Mouse (Mus musculus) neural tube, embryonic 12.5 days (tissue): Measurements from ENCODE around the gene Rnf32. TPM values are rescaled to one million over a fixed set of nuclear protein-coding genes. Genes with fewer than 3 reads are reported as not detected.

Experiments
- ATAC-seq: fragments of 200-750 bp; cut with Nextera tagmentation; 2 replicates; pipeline ENCODE4 v1.8.0; 2017; ENCODE audit warnings: low read depth, mild to moderate bottlenecking, moderate TSS enrichment, moderate library complexity; ENCODE audit not compliant: low FRiP score
- H3K27ac ChIP-seq: fragments of 300-500 bp; sonication (generic); 2 replicates; pipeline ENCODE4 v1.5.1; 2016
- H3K27me3 ChIP-seq: fragments of 300-500 bp; sonication (generic); replicated peaks from 2 replicates; pipeline ENCODE4 v1.6.1; 2016; ENCODE audit warnings: mild to moderate bottlenecking
- H3K36me3 ChIP-seq: fragments of 300-500 bp; sonication (generic); 2 replicates; pipeline ENCODE4 v1.6.1; 2016; ENCODE audit warnings: mild to moderate bottlenecking
- H3K4me1 ChIP-seq: fragments of 300-500 bp; sonication (generic); 2 replicates; pipeline ENCODE4 v1.6.1; 2016
- H3K4me2 ChIP-seq: fragments of 300-500 bp; sonication (generic); replicated peaks from 2 replicates; pipeline ENCODE4 v1.6.1; 2016; ENCODE audit warnings: mild to moderate bottlenecking
- H3K4me3 ChIP-seq: fragments of 300-500 bp; sonication (generic); 2 replicates; pipeline ENCODE4 v1.5.1; 2016
- H3K9ac ChIP-seq: fragments of 300-500 bp; sonication (generic); 2 replicates; pipeline ENCODE4 v1.6.1; 2016; ENCODE audit warnings: mild to moderate bottlenecking
- H3K9me3 ChIP-seq: fragments of 300-500 bp; sonication (generic); 2 replicates; pipeline ENCODE4 v1.6.1; 2016; ENCODE audit warnings: mild to moderate bottlenecking
- WGBS: fragments of 180-500 bp; shearing (Covaris S2); methylation state at CpG from one replicate; pipeline ENCODE4 v1.1.7; 2016; 5-methylcytosine and 5-hydroxymethylcytosine counted together
- polyA plus RNA-seq: library from polyadenylated mRNA; unstranded; fragments of >200 nt; fragmentation: Nextera tagmentation; extraction: Ambion mirVana; gene quantifications from 2 replicates; pipeline ENCODE4 v1.2.1, GENCODE M21; 2016

Gene Rnf32
- 7.3 and 8.9 TPM in 2 replicates for polyA plus RNA-seq

GRCm38 (mm10) chr5:29195570-29196263, at the start of gene Rnf32:
TSS of gene Rnf32 (plus strand) at chr5:29195992.
- H3K27ac ChIP-seq = peak within 1 kb of the TSS; percentile 70
- H3K9me3 ChIP-seq = no peaks in the 10 kb centered on the region
- H3K9ac ChIP-seq = peak within 1 kb of the TSS; percentile 81
- under 1% methylated on average over 69 of the region's 70 CpGs for WGBS
- H3K4me3 ChIP-seq = peak within 1 kb of the TSS; percentile 54
- H3K36me3 ChIP-seq = no peaks in the 10 kb centered on the region
- H3K4me1 ChIP-seq = peaks cover 3% of the 10 kb centered on the region; the same call in 1 of the 2 replicates
- H3K27me3 ChIP-seq = no peaks in the 10 kb centered on the region
- H3K4me2 ChIP-seq = peak within 1 kb of the TSS; percentile 70
- peak; percentile 97 for ATAC-seq

- Histone ChIP-seq H3K4me3 (no peak overlapping the region), H3K4me2 (no peak overlapping the region), H3K9ac (no peak overlapping the region), H3K27ac (no peak overlapping the region), H3K27me3 (no peaks in the 10 kb centered on the region), H3K4me1 (no peaks in the 10 kb centered on the region), H3K9me3 (no peaks in the 10 kb centered on the region), H3K36me3 (no peaks in the 10 kb centered on the region)
- WGBS = 64% methylated on average over 4 of the region's 4 CpGs
- no peak for ATAC-seq
These were observed 45.6 kb upstream of the Rnf32 start for GRCm38 (mm10) chr5:29150146-29150545.

- Histone ChIP-seq H3K9ac (no peak overlapping the region), H3K27me3 (no peaks in the 10 kb centered on the region), H3K4me3 (no peak overlapping the region), H3K27ac (no peak overlapping the region), H3K4me1 (no peaks in the 10 kb centered on the region), H3K36me3 (no peaks in the 10 kb centered on the region), H3K4me2 (no peak overlapping the region), H3K9me3 (no peaks in the 10 kb centered on the region)
- WGBS = 49% methylated on average over 1 of the region's 1 CpGs
- ATAC-seq = no peak
These were observed 35.9 kb upstream of the Rnf32 start for GRCm38 (mm10) chr5:29159849-29160248.

- no peaks in the 10 kb centered on the region for H3K4me1 ChIP-seq
- no peak overlapping the region for H3K9ac ChIP-seq
- H3K4me2 ChIP-seq = no peak overlapping the region
- H3K36me3 ChIP-seq = no peaks in the 10 kb centered on the region
- no peak for ATAC-seq
- H3K4me3 ChIP-seq = no peak overlapping the region
- H3K27me3 ChIP-seq = no peaks in the 10 kb centered on the region
- 93% methylated on average over 2 of the region's 2 CpGs for WGBS
- no peak overlapping the region for H3K27ac ChIP-seq
- H3K9me3 ChIP-seq = no peaks in the 10 kb centered on the region
These were observed 28.8 kb upstream of the Rnf32 start for GRCm38 (mm10) chr5:29166947-29167346.

GRCm38 (mm10) chr5:29170193-29170592, 25.6 kb upstream of the Rnf32 start:
- ATAC-seq = no peak

GRCm38 (mm10) chr5:29171165-29171564, 24.6 kb upstream of the Rnf32 start:
- no peak for ATAC-seq
- Histone ChIP-seq H3K4me2 (no peak overlapping the region), H3K27ac (no peak overlapping the region), H3K9ac (no peak overlapping the region), H3K4me1 (no peaks in the 10 kb centered on the region), H3K4me3 (no peak overlapping the region), H3K9me3 (no peaks in the 10 kb centered on the region), H3K36me3 (no peaks in the 10 kb centered on the region), H3K27me3 (no peaks in the 10 kb centered on the region)

More at GRCm38 (mm10) chr5:29170193-29170592, 25.6 kb upstream of the Rnf32 start:
- 67% methylated on average over 6 of the region's 6 CpGs for WGBS
- Histone ChIP-seq H3K27me3 (no peaks in the 10 kb centered on the region), H3K4me1 (no peaks in the 10 kb centered on the region), H3K4me3 (no peak overlapping the region), H3K27ac (no peak overlapping the region), H3K4me2 (no peak overlapping the region), H3K36me3 (no peaks in the 10 kb centered on the region), H3K9ac (no peak overlapping the region), H3K9me3 (no peaks in the 10 kb centered on the region)

GRCm38 (mm10) chr5:29186798-29187197, 9.0 kb upstream of the Rnf32 start:
- no peak overlapping the region for H3K4me3 ChIP-seq
- H3K36me3 ChIP-seq = no peaks in the 10 kb centered on the region
- no peaks in the 10 kb centered on the region for H3K4me1 ChIP-seq
- no peak overlapping the region for H3K27ac ChIP-seq
- 84% methylated on average over 5 of the region's 5 CpGs for WGBS
- H3K4me2 ChIP-seq = no peak overlapping the region
- H3K9me3 ChIP-seq = no peaks in the 10 kb centered on the region
- ATAC-seq = no peak
- H3K9ac ChIP-seq = no peak overlapping the region
- H3K27me3 ChIP-seq = no peaks in the 10 kb centered on the region

GRCm38 (mm10) chr5:29195231-29195569, 592 bp upstream of the Rnf32 start:
- Histone ChIP-seq H3K9me3 (no peaks in the 10 kb centered on the region), H3K4me2 (peak overlapping the region; percentile 70), H3K4me1 (peaks cover 3% of the 10 kb centered on the region; the same call in 1 of the 2 replicates), H3K27ac (peak overlapping the region; percentile 70), H3K27me3 (no peaks in the 10 kb centered on the region), H3K9ac (peak overlapping the region; percentile 81), H3K36me3 (no peaks in the 10 kb centered on the region), H3K4me3 (peak overlapping the region; percentile 54)
- 3% methylated on average over 9 of the region's 9 CpGs for WGBS
- no peak for ATAC-seq

GRCm38 (mm10) chr5:29196264-29196658, 469 bp downstream of the Rnf32 start:
- WGBS = 8% methylated on average over 12 of the region's 12 CpGs
- H3K27ac ChIP-seq = no peak overlapping the region
- peak overlapping the region; percentile 81 for H3K9ac ChIP-seq

GRCm38 (mm10) chr5:29197187-29197586, 1.4 kb downstream of the Rnf32 start:
- Histone ChIP-seq H3K9ac (no peak overlapping the region), H3K36me3 (no peaks in the 10 kb centered on the region), H3K4me2 (no peak overlapping the region), H3K27ac (no peak overlapping the region), H3K9me3 (no peaks in the 10 kb centered on the region), H3K27me3 (no peaks in the 10 kb centered on the region), H3K4me3 (no peak overlapping the region), H3K4me1 (peaks cover 3% of the 10 kb centered on the region; the same call in 1 of the 2 replicates)
- 88% methylated on average over 4 of the region's 4 CpGs for WGBS
- ATAC-seq = no peak

More at GRCm38 (mm10) chr5:29196264-29196658, 469 bp downstream of the Rnf32 start:
- Histone ChIP-seq H3K4me2 (peak overlapping the region; percentile 70), H3K4me3 (peak overlapping the region; percentile 54), H3K4me1 (peaks cover 3% of the 10 kb centered on the region; the same call in 1 of the 2 replicates), H3K9me3 (no peaks in the 10 kb centered on the region), H3K27me3 (no peaks in the 10 kb centered on the region), H3K36me3 (no peaks in the 10 kb centered on the region)
- ATAC-seq = peak; percentile 54

- Histone ChIP-seq H3K4me1 (peaks cover 3% of the 10 kb centered on the region; the same call in 1 of the 2 replicates), H3K4me3 (no peak overlapping the region), H3K27ac (no peak overlapping the region), H3K9ac (no peak overlapping the region), H3K9me3 (no peaks in the 10 kb centered on the region), H3K27me3 (no peaks in the 10 kb centered on the region), H3K4me2 (no peak overlapping the region), H3K36me3 (no peaks in the 10 kb centered on the region)
- no peak for ATAC-seq
- WGBS = 69% methylated on average over 4 of the region's 4 CpGs
These were observed 3.2 kb downstream of the Rnf32 start for GRCm38 (mm10) chr5:29198960-29199488.

GRCm38 (mm10) chr5:29199868-29200267, 4.1 kb downstream of the Rnf32 start:
- H3K4me2 ChIP-seq = no peak overlapping the region

GRCm38 (mm10) chr5:29205690-29206089, 9.9 kb downstream of the Rnf32 start:
- WGBS = 90% methylated on average over 5 of the region's 5 CpGs
- no peak for ATAC-seq
- H3K36me3 ChIP-seq = no peaks in the 10 kb centered on the region
- H3K4me1 ChIP-seq = no peaks in the 10 kb centered on the region
- no peaks in the 10 kb centered on the region for H3K27me3 ChIP-seq
- H3K27ac ChIP-seq = no peak overlapping the region
- no peak overlapping the region for H3K4me2 ChIP-seq
- no peaks in the 10 kb centered on the region for H3K9me3 ChIP-seq
- no peak overlapping the region for H3K9ac ChIP-seq
- no peak overlapping the region for H3K4me3 ChIP-seq

More at GRCm38 (mm10) chr5:29199868-29200267, 4.1 kb downstream of the Rnf32 start:
- H3K9ac ChIP-seq = no peak overlapping the region
- no peak for ATAC-seq
- H3K9me3 ChIP-seq = no peaks in the 10 kb centered on the region
- peaks cover 3% of the 10 kb centered on the region; the same call in 1 of the 2 replicates for H3K4me1 ChIP-seq
- WGBS = 90% methylated on average over 3 of the region's 3 CpGs
- H3K27ac ChIP-seq = no peak overlapping the region
- H3K4me3 ChIP-seq = no peak overlapping the region
- no peaks in the 10 kb centered on the region for H3K27me3 ChIP-seq
- H3K36me3 ChIP-seq = no peaks in the 10 kb centered on the region
